Mouse (Mus musculus) urinary bladder, postnatal 36 days (tissue): ENCODE measurements around the gene Rab3a.

Source experiments
- DNase-seq, 2 experiments: peaks; one replicate each; pipeline ENCODE4 v3.0.0; 2022; ENCODE audit warnings: low spot score in 2 of 2, mixed read lengths in 1 of 2

Rab3a gene

GRCm38 (mm10) chr8:70742176-70742575 is 12.3 kb upstream of the Rab3a start:
- no peak for DNase-seq

DNA sequence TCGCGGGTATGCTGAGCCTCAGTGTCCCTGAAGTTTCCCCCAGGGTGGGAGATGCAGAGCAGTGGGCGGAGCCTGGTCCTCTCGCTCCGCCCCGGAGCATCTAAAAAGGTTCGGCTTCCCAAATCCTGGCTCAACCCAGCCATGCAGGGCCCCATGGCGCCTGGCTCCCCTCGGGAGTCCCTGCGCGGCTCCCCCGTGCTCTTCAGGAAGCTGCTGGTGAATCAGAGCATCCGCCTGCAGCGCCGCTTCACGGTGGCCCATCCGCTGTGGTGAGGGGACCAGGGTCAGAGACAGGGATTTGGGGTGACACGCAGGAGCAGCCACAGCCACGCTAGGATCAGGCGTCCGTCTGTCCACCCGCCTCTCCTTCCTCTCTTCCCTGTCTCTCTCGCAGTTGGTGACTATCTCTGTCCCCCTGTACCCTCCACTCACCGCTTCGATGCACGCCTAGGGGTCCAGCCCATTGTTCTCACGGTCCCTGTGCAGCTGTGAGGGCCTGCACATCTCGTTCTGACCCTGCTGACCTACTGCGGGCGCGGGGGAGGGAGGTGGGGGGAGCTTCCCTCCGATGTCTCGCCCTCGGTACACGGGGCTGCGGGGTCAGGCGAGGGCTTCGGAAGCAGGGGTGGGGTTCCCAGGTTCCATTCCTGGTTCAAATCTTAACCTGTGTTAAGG is 11.4 kb upstream of the Rab3a start:
- no peak for DNase-seq

GRCm38 (mm10) chr8:70743656-70744590 is 10.6 kb upstream of the Rab3a start:
- no peak for DNase-seq

DNA sequence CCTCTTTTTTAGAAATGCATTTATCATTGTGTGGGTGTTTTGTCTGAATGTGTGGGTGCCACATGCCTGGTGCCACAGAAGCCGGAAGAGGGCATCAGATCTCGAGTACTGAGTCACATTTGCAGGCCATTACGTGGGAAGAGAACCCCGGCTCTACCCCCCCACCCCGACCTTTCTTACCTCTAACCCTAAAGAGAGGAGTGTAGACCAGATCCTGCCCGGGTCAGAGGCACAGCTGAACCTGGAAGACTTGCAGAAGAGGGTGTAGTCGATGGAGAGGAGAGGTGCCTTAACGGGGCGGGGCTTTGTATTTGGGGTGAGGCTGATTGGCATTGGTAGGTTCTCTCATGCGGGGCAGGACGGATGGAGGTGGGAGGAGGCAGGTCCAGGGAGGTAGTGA is 9.7 kb upstream of the Rab3a start:
- DNase-seq = no peak

GRCm38 (mm10) chr8:70745691-70746220 is 8.7 kb upstream of the Rab3a start:
- DNase-seq = no peak

GRCm38 (mm10) chr8:70746676-70747075 is 7.8 kb upstream of the Rab3a start:
- no peak for DNase-seq

DNA sequence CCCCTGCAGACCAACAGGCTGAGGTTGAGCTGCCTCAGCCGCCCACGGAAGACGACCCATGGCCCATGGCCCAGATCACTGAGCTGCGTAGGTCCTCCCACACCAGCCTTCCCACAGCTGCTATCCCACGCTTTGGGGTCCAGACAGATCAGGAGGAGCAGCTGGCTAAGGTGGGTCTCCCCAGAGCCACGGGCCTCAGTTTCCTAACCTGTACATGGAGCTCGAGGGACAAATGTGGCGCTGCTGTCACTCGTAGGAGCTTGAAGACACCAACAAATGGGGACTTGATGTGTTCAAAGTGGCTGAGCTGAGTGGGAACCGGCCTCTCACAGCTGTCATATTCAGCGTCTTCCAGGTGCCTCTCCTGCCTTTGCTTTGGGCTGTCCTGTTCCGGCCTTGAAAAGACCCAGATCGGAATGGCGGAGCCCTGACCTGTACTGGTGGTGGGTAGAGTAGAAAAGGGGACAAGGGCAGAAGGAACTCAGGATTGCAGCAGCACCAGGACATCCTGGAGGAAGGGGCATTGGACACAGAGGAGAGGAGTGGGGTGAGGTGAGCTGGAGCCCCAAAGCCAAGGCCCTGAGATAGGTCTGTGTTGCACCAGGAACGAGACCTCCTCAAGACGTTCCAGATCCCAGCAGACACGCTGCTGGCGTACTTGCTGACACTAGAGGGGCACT is 7.1 kb upstream of the Rab3a start:
- no peak for DNase-seq

DNA sequence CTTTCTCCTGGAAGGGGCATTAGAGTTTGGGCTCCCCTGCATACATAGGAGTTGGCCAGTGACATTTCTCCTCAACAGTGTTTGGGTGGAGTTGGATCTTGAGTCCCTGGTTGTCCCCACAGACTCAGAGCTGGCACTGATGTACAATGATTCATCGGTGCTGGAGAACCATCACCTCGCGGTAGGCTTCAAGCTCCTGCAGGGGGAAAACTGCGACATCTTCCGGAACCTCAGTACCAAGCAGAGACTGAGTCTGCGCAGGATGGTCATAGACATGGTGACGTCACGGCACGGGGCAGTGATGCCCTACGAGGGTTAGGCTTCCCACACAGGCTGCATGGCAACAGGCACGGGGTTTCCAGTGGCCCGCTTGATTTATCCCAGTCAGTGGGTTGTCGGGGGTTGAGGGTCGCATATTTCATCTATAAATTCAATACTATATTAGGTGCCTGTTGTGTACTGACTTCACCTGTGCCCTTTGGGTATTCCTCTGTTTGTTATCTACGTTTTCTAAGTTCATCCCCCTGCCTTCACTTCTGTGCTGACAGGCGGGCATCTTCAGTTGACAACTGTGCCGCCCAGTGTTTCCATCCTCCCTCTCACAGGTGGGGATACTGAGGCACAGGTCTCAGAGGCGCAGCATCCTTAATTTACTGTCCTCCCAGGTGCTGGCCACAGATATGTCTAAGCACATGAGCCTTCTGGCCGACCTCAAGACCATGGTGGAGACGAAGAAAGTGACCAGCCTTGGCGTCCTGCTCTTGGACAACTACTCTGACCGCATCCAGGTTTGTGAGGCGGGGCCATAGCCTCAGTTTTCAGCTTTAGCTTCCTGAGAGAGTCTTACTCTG is 6.0 kb upstream of the Rab3a start:
- no peak for DNase-seq

GRCm38 (mm10) chr8:70749097-70749674 is 5.3 kb upstream of the Rab3a start:
- no peak for DNase-seq

GRCm38 (mm10) chr8:70750128-70750680 is 4.3 kb upstream of the Rab3a start:
- DNase-seq = no peak

DNA sequence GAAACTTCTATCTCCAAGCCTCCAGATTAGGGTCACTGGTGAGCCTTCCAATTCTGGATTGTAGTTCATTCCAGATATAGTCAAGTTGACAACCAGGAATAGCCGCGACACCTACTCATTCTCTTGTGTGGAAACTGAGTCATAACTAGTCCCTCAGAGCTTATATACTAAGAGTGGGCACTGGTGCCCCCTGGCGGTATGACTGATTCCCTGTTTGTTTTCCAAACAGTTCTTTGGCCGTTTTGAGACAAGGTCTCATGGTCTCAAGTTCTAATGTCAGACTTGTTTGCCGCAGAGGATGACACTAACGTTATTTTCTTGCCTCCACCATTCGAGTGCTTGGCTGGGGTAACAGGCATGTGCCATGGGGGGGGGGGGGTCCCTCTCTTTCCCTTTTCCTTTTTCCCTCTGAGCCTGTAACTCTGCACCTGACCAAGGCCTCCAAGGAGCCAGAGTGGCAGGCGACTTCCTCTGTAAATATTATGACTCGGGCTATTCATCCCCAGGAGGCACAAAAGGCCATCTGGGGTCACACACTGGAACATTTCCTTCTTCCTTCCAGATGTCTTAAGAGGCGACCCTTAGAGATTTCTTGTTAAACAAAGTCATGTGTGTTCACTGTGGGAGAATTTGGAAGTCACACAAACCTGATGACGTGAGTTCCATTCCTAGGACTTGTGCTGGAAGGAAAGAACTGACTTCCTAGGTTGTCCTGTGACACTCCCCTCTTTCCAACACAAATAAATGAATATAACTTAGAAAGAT is 2.3 kb upstream of the Rab3a start:
- DNase-seq = peak in 1 of 2 experiments; percentile 71

GRCm38 (mm10) chr8:70753151-70753550 is 1.3 kb upstream of the Rab3a start:
- peak; percentile 59 to 85 for DNase-seq

GRCm38 (mm10) chr8:70754871-70755660 is 587 bp downstream of the Rab3a start:
- no peak for DNase-seq

DNA sequence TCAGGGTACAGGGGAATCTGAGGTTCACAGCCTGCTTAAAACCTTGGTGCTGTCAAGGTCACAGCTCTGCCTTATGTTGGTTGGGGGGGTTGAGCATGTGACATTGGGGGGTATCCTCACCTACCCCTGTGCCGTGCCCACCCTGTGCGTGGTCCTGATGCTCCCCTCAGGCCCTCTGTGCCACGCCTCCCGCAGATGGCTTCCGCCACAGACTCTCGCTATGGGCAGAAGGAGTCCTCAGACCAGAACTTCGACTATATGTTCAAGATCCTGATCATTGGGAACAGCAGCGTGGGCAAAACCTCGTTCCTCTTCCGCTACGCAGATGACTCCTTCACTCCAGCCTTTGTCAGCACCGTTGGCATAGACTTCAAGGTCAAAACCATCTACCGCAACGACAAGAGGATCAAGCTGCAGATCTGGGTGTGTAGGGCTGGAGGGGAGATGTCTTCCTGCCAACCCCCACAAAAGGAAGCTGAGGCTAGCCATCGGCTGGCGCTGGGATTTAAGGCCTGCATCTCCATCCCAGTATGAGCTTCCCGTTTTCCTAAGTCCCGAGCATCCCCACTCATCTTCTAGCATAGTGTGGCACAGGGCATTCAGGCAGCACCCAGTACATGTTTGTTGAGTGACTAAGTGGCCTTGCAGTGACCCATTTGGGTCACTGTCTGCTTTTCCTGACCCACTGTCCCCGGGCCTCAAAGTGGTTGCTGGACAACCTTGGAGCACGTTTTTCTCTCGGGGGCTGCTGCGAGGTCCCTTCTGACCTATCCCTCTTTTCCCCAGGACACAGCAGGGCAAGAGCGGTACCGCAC is 1.4 kb downstream of the Rab3a start:
- DNase-seq = no peak

- peak in 1 of 2 experiments; percentile 0 for DNase-seq
Measured at GRCm38 (mm10) chr8:70756476-70757040, 2.1 kb downstream of the Rab3a start.

DNA sequence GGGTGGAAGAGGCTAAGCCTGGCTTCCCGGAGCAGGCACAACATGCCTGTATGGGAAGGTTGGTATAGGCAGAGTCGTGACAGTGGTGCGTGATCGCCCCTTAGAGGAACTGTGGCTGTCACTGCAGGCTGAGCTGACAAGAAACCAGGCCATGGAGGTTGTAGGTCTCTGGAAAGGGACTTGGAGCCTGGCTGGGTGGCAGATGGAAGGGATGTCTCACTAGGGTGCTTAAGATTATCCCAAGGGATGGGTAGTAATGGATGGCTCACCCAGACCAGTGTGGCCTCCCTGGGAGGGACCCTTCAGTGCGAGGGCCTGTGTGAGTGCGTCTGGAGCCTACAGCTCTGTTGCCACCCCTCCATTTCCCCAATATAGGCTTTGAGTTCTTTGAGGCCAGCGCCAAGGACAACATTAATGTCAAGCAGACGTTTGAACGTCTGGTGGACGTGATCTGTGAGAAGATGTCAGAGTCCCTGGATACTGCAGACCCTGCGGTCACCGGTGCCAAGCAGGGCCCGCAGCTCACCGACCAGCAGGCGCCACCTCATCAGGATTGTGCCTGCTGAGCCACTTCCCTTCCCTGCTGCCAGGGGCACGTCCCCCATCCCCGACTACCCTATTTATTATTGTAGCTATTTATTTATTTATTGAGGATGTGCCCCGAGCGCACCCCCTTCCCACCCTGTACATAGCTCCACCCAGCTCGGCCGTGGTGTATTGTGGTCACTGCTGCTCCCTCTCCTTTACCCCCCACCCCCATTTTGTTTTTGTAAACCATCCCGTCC is 3.2 kb downstream of the Rab3a start:
- DNase-seq = peak in 1 of 2 experiments; percentile 2

- DNase-seq = no peak
Measured at GRCm38 (mm10) chr8:70758308-70758615, 3.8 kb downstream of the Rab3a start.
